Mouse (Mus musculus) limb, embryonic 14.5 days (tissue): ENCODE measurements at regions not wholly inside any gene's neighbourhood (a gene's known extent, or its start where the extent isn't known, plus 50 kb on each side); places are given as distances from the start of the nearest gene placed in this dataset.
A peak's percentile ranks its signal among the peaks of the same experiment; 100 is the strongest.

ENCODE experiments used
- ATAC-seq: fragments of 200-750 bp; cut with Nextera tagmentation; 2 replicates; pipeline ENCODE4 v1.8.0; 2017; ENCODE audit warnings: low read depth, moderate number of reproducible peaks, moderate TSS enrichment; ENCODE audit not compliant: low FRiP score
- DNase-seq: peaks from one replicate; pipeline ENCODE4 v3.0.0-alpha.2; 2015; ENCODE audit warnings: low spot score
- H3K27ac ChIP-seq: fragments of 300-500 bp; sonication (generic); replicated peaks from 2 replicates; pipeline ENCODE4 v1.5.1; 2014; ENCODE audit warnings: low read depth, mild to moderate bottlenecking, low read length, moderate library complexity, mixed read lengths
- H3K27me3 ChIP-seq: fragments of 300-500 bp; sonication (generic); 2 replicates; pipeline ENCODE4 v1.6.1; 2014; ENCODE audit warnings: low read length, mixed read lengths; ENCODE audit not compliant: control insufficient read depth, insufficient read depth
- H3K36me3 ChIP-seq: fragments of 300-500 bp; sonication (generic); 2 replicates; pipeline ENCODE4 v1.6.1; 2014; ENCODE audit warnings: mild to moderate bottlenecking, low read length, moderate library complexity, mixed read lengths; ENCODE audit not compliant: control insufficient read depth, insufficient read depth
- H3K4me1 ChIP-seq: fragments of 300-500 bp; sonication (generic); 2 replicates; pipeline ENCODE4 v1.6.1; 2014; ENCODE audit warnings: antibody characterized with exemption, low read length, mixed read lengths; ENCODE audit not compliant: control insufficient read depth, insufficient read depth
- H3K4me2 ChIP-seq: fragments of 300-500 bp; sonication (generic); replicated peaks from 2 replicates; pipeline ENCODE4 v1.6.1; 2014; ENCODE audit warnings: low read depth, mild to moderate bottlenecking, low read length, moderate library complexity; ENCODE audit not compliant: severe bottlenecking
- H3K4me3 ChIP-seq: fragments of 300-500 bp; sonication (generic); replicated peaks from 2 replicates; pipeline ENCODE4 v1.5.1; 2014; ENCODE audit warnings: low read length
- H3K9ac ChIP-seq: fragments of 300-500 bp; sonication (generic); 2 replicates; pipeline ENCODE4 v1.6.1; 2014; ENCODE audit warnings: mild to moderate bottlenecking, low read depth, low read length, moderate library complexity; ENCODE audit not compliant: severe bottlenecking
- H3K9me3 ChIP-seq: fragments of 300-500 bp; sonication (generic); 2 replicates; pipeline ENCODE4 v1.6.1; 2016; ENCODE audit warnings: low read length; ENCODE audit not compliant: control insufficient read depth
- POLR2A ChIP-seq: fragments of 200-500 bp; IDR thresholded peaks from 2 replicates; pipeline ENCODE4 v1.8.0; 2012; ENCODE audit warnings: inconsistent platforms, mild to moderate bottlenecking, moderate library complexity, borderline replicate concordance; ENCODE audit not compliant: insufficient read depth, insufficient read length; ENCODE audit errors: extremely low read depth
- WGBS: fragments of 180-500 bp; shearing (Covaris S2); extraction: QIAGEN DNeasy Blood & Tissue Kit; methylation state at CpG from one replicate; pipeline ENCODE4 v1.1.7; 2014; 5-methylcytosine and 5-hydroxymethylcytosine counted together

- DNase-seq, result no peak
- WGBS, result 81% methylated on average over 1 of the region's 1 CpGs
These were observed 66.2 kb upstream of the Mpdz start for GRCm38 (mm10) chr4:81508776-81509175.

GRCm38 (mm10) chr4:81506841-81507240 lies 64.2 kb upstream of the Mpdz start:
- Histone ChIP-seq H3K27ac (no peak overlapping the region), H3K4me1 (peaks cover 9% of the 10 kb centered on the region), H3K4me2 (no peak overlapping the region), H3K4me3 (no peak overlapping the region), H3K9ac (no peak overlapping the region), H3K36me3 (no peaks in the 10 kb centered on the region), H3K27me3 (no peaks in the 10 kb centered on the region), H3K9me3 (no peaks in the 10 kb centered on the region)
- no peak for TF ChIP-seq POLR2A
- DNase-seq (no peak), ATAC-seq (no peak)
- 85% methylated on average over 5 of the region's 5 CpGs for WGBS

More at GRCm38 (mm10) chr4:81508776-81509175, 66.2 kb upstream of the Mpdz start:
- TF ChIP-seq POLR2A, result no peak
- ATAC-seq, result no peak
- Histone ChIP-seq H3K27me3 (no peaks in the 10 kb centered on the region), H3K9ac (no peak overlapping the region), H3K4me3 (no peak overlapping the region), H3K27ac (no peak overlapping the region), H3K36me3 (no peaks in the 10 kb centered on the region), H3K4me1 (peaks cover 9% of the 10 kb centered on the region), H3K9me3 (no peaks in the 10 kb centered on the region), H3K4me2 (no peak overlapping the region)

- WGBS, result 78% methylated on average over 6 of the region's 6 CpGs
- Histone ChIP-seq H3K9me3 (no peaks in the 10 kb centered on the region), H3K4me2 (no peak overlapping the region), H3K9ac (no peak overlapping the region), H3K27me3 (no peaks in the 10 kb centered on the region), H3K27ac (no peak overlapping the region), H3K36me3 (no peaks in the 10 kb centered on the region), H3K4me3 (no peak overlapping the region), H3K4me1 (peaks cover 9% of the 10 kb centered on the region)
- ATAC-seq (no peak), DNase-seq (no peak)
- TF ChIP-seq POLR2A, result no peak
These were observed 63.7 kb upstream of the Mpdz start for GRCm38 (mm10) chr4:81506306-81506705.

- WGBS, result 65% methylated on average over 3 of the region's 3 CpGs
- no peak for TF ChIP-seq POLR2A
These were observed 62.5 kb upstream of the Mpdz start for GRCm38 (mm10) chr4:81505096-81505495.

GRCm38 (mm10) chr4:81503941-81504340 lies 61.3 kb upstream of the Mpdz start:
- peaks cover 9% of the 10 kb centered on the region for H3K4me1 ChIP-seq
- H3K36me3 ChIP-seq, result no peaks in the 10 kb centered on the region
- peak; percentile 73 for DNase-seq
- no peak overlapping the region for H3K4me2 ChIP-seq
- WGBS, result 35% methylated on average over 5 of the region's 5 CpGs
- no peak overlapping the region for H3K27ac ChIP-seq
- no peak overlapping the region for H3K9ac ChIP-seq
- peak; percentile 71; the same call in 1 of the 2 replicates for ATAC-seq
- no peaks in the 10 kb centered on the region for H3K9me3 ChIP-seq
- no peak for TF ChIP-seq POLR2A
- no peak overlapping the region for H3K4me3 ChIP-seq
- H3K27me3 ChIP-seq, result no peaks in the 10 kb centered on the region

More at GRCm38 (mm10) chr4:81505096-81505495, 62.5 kb upstream of the Mpdz start:
- Histone ChIP-seq H3K36me3 (no peaks in the 10 kb centered on the region), H3K27me3 (no peaks in the 10 kb centered on the region), H3K9ac (no peak overlapping the region), H3K9me3 (no peaks in the 10 kb centered on the region), H3K27ac (no peak overlapping the region), H3K4me1 (peaks cover 9% of the 10 kb centered on the region), H3K4me3 (no peak overlapping the region), H3K4me2 (no peak overlapping the region)
- ATAC-seq (no peak), DNase-seq (no peak)

GRCm38 (mm10) chr4:81501802-81502201 lies 59.2 kb upstream of the Mpdz start:
- H3K9ac ChIP-seq, result no peak overlapping the region
- H3K9me3 ChIP-seq, result no peaks in the 10 kb centered on the region
- no peak overlapping the region for H3K27ac ChIP-seq
- no peak for ATAC-seq
- TF ChIP-seq POLR2A, result no peak
- H3K36me3 ChIP-seq, result no peaks in the 10 kb centered on the region
- no peak overlapping the region for H3K4me3 ChIP-seq
- no peak for DNase-seq
- 61% methylated on average over 5 of the region's 5 CpGs for WGBS
- H3K4me1 ChIP-seq, result peaks cover 9% of the 10 kb centered on the region
- no peak overlapping the region for H3K4me2 ChIP-seq
- H3K27me3 ChIP-seq, result no peaks in the 10 kb centered on the region
